Mouse (Mus musculus) kidney, postnatal 10 days (tissue): ENCODE data around the gene Sstr4.
A peak's percentile ranks its signal among the peaks of the same experiment; 100 is the strongest.

Experiments used
- DNase-seq: peaks from one replicate; pipeline ENCODE4 v3.0.0; 2021; ENCODE audit warnings: mixed read lengths

Sstr4 gene

DNA sequence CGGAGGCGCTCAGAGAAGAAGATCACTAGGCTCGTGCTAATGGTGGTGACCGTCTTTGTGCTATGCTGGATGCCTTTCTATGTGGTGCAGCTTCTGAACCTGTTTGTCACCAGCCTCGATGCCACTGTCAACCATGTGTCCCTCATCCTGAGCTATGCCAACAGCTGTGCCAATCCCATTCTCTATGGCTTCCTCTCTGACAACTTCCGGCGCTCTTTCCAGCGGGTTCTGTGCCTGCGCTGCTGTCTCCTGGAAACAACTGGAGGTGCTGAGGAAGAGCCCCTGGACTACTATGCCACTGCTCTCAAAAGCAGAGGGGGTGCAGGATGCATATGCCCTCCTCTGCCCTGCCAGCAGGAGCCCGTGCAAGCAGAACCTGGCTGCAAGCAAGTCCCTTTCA is 1.1 kb downstream of the Sstr4 start:
- DNase-seq: no peak

DNA sequence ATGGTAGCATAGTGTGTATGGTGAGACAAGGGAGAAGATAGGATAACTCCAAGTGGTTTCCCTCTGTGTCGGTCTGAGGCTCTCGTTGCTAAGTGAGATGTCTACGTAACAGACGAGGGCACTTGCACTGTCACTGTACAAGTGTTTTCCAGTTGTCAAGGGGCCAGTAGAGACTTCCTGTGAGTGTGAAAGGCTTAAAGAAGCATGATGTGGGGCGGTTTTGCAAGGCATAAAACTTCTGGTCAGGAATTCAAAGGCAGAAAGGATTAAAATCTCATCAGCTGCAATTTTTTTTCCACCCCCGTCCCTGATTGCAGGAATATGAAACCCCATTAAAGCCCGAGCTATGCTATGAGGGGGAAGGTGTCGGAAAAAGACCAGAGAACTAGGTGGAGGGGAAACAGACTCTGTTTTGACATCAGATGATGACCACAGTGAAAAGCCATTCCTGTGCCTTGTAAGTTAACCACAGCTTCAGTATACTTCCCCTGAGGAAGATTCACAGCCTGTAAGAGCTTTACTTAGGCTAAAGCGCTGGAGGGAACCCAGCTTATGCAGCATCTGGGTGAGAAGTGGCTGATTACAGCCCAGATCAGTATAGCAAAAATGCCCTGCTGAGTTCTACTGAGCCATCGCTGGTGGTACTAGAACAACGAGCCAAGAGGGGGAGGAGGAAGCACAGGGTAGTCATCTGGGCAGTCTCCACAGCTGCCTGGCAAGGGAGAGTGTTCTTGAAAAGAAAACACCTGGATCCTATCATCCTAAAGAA is 2.1 kb downstream of the Sstr4 start:
- DNase-seq: peak; percentile 31

DNA sequence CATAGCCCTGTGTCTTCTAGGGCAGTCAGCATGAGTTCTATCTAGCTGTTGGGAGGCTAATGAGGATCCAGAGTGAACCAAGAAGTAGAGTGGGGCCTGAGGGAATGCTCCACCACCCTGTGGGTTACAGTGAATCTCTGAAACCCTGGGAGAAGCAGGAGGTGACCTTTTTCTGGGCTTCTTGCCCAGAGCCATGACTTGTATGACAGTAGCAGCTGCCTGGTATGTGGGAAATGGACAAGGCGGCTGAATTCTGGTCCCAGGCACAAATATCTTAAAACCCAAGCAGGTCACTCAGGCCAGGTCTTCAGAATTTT is 2.6 kb downstream of the Sstr4 start:
- peak; percentile 72 for DNase-seq

DNA sequence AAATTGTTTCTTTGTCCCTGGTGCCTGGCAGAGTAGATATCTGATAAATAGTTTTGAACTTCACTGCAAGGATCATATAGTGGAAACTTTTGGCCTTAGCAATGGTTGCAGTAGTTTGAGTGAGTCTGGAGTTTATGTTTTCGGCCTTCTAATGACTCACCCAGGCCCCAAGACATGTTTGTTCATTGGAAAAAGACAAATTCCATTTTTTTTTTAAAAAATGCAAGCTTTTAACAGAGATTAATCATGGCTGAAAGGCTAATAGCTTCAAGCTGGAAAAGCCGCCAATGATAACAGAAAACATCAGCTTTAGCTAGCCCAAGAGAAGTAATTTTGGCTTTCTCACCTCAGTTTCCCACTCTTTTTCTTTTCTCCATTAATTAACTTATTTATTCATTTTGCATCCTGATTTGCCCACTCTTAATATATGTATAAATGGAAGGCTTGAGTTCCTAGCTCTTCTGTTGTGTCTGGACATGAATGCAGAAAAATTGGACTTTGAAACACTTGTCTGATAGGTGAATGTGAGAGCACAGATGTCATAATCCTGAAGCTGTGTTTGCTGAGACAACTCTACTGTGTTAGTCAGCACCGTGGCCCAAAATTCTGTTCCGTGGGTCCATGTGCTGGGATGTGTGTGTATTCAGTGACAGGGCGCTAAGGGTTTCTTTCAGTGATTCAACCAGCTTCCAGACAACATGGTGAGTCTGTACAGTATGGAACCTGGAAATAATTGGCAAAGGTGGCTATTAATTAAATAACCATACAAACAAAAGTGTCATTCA is 3.9 kb downstream of the Sstr4 start:
- no peak for DNase-seq

DNA sequence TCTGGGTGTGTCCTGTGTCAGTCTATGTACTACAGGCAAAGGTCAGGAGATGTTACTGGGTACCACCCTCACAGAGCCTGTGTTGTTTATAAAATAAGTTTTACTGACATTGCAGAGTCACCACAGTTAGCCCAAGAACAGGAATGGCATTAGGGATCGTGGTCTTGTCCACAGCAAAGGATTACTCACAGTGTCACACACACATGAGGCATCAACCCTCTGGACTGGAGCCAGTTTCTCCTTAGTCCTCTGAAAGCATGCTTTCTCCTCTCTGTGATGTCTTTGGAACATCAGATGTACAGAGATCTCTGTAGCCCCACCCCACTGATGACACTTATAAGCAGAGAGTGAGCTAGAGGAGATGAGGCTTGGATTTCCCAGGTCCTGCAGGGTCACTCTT is 7.1 kb downstream of the Sstr4 start:
- DNase-seq: no peak

DNA sequence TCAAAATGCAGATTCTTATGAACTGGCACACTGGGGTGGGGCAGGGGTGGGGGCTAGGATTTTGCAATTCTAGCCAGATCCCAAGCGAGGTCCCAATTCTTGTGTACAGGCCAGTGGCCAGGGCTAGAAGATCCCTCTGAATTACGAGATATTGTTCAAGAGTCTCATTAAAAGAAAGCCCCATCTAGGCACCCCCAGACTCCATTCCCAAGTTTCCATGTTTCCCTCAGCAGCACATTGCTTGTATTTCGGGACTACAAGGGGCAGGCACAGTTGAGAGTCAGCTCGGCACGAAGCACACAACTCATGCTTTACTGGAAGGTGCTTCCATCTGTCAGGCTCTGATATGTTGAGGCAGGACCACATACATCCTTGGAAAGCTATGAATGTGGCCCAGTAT is 9.8 kb downstream of the Sstr4 start:
- no peak for DNase-seq

DNA sequence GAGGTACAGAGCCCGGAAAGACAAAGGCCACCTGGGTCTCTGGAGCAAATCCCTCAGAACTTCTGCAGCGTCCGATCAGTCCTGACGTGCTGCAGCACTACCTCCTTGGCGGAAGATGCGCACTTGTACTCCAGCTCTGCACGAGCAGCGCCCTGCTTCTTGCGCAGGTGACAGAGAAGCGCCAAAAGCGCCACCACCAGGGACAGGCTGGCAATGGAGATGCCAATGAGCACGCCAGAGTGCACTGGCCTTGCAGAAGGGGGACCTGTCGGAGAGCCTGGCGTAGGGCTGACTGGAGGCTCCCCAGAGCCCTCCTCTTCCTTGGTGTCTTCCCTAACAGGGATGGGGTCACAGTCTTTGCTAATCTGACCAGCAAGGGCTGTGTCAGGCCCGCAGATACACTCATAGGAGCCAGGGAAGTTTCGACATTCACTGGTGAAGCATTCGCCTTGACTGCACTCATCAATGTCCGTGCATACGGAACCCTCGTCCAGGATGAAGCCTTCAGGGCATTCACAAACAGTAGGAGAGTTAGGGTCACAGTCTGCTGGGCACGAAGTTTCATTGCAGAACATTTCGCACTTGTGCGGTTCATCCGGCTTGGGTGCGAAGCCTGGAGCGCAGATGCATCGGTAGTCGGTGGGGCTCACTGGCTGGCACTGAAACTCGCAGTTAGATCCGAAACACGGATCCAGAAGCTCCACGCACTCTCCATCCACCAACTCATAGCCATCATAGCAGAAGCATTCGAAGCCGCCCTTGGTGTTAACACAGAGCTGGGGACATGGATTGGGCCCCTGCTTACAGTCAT is 11.2 kb downstream of the Sstr4 start:
- DNase-seq: peak; percentile 68

DNA sequence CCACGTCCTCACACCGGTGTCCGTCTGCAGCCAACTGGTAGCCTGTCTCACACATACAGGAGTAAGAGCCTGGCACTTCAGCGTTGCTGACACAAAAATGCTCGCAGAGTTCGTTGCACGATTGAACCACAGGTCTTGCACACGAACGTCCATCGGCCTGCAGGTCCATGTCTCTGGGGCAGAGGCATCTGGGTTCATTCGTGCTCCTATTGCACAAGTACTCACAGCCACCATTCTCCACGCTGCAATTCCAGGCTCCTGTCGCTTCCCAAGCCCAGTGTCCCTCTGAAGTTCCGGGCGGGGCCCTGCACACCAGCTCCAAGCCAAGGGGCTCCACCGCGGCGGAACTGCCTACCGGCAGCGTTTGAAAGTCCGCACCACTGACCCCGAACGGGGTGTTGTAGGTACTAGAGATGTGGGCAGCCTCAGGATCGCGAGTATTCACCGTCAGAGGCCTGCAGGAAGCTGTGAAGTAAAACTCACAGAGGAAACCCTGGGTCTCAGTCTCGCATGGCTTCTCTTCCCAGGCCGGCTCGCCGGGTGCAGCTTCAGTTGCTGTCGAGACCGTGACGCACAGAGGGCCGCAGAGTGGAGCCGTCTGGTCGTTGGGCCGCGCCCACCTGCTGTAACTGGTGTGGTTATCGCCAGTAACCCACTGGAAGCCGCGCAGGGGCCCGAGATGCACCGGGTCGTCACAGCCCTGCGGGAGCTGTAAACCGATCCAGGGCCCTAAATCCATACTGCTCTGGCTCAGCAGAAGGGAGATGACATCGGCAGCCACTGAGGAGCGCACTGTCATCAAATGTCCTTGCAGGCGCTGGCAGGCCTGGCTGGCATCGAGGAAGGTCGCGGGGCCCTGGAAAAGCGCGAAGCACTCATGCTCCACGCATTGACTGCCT is 12.1 kb downstream of the Sstr4 start:
- DNase-seq: peak; percentile 74

DNA sequence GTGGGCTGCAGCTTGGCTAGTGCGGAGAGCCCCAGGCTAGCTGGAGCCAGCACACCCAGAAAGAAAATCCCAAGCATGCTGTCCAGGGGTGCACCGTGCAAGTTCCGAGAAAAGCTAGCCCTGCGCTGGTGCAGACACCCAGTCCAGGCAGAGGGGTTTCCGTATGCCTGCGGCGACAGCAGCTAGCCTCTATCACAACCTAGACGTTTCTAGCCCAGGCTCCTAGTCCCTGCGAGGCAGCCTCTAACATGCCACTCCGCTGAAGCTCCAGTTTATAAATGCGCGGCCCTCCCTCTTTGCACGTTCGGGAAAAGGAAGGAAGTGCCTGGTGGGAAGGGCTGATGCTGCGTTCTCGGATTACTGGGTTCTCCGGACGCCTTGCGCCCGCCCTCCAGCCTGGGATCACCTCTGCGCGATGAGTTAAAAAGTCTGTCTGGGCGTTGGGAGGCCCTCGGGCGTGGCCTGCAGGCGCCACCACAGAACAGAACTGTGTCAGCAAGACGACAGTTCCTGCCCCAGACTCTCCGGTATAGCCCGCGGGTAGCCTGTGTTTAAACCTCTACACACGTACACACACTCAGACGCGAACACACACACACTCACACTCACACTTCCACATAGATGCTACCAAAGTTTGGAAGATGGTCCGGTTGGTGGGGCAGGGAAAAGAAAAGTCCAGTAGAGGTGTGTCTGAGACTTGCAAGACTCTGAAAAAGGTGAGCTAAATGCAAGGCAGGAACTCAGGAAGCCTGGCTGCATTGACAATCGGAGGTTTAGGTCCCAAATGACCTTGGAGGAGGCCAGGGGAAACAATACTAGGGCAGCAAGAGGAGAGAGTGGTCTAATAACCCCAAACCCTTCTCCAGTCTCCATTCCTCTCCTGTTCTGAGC is 13.0 kb downstream of the Sstr4 start, which contains the start of gene Thbd:
Gene Thbd, minus strand, starts transcription at position 319 of the 891 bp plus-strand sequence.
- peak; percentile 87 for DNase-seq

DNA sequence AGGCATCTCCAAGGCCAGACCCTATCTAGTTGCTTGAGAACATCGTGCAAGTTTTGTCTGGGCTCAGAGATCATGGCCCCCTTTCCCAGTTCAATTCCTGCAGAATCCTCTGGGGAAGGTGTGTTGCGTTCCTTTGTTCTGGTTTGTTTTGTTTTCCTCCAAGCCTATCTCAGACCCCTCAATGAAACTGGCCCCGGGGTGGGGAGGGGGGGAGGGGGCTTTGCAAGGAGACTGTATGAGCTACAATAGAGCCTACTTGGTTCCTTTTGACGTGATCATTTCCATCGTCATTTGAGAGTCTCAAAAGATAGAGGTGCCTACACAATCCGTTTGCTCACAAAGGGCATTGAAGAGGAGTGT is 13.6 kb downstream of the Sstr4 start:
- no peak for DNase-seq

DNA sequence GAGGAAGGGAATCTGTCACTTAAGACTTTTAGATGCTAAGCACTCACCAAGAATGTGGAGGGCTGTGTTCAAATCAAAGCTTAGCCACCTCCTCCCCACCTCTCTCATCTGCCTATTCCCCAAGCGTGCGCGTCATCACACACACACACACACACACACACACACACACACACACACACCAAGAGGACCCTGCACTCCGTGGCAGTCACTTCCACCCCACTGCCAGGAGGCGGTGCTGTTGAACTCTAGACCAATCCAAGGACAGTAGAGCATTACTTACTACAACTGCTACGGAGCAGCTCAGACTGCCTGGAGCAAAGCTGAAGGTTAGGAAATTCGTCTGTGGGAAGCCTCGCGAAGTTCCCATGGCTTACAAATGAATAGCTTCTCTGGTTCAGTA is 14.0 kb downstream of the Sstr4 start:
- DNase-seq: peak; percentile 90

DNA sequence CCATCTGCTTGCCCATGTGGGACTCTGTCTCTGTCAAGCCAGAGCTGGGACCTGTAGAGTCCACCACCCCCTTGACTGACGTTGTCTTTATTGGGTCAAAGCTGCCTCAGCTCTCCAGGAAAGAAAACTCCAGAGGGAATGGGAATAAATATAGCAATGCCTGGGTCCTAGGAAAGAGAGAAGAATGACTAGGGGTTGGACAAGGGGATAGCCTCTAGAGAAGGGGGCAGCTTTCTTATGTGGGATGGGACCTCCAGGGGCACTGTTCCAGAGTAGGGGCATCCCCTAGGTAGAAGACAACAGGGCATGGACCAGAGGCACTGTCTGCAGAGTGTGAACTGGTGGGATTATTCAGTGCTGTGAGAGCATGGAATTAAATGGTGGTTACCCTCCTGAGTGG is 14.7 kb downstream of the Sstr4 start:
- no peak for DNase-seq

DNA sequence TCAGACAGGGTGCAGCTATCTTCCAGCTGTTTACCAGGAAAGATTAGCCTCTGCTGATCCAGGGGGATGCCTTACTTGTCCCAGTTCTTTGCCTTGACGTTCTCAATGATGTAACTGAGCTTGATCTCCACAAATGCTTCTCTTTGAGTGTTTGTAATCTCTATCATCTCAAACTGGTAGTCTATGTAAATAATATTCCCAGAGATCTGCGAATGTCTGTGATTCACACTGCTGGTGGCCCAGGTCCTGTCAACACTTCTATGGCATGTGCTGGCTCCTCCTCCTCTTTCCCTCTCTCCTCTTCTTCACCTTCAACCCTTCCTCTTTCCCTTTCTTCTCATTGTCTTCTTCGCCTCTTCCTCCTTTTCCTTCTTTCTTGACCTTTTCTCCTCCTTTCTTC is 24.0 kb downstream of the Sstr4 start:
- DNase-seq: no peak

DNA sequence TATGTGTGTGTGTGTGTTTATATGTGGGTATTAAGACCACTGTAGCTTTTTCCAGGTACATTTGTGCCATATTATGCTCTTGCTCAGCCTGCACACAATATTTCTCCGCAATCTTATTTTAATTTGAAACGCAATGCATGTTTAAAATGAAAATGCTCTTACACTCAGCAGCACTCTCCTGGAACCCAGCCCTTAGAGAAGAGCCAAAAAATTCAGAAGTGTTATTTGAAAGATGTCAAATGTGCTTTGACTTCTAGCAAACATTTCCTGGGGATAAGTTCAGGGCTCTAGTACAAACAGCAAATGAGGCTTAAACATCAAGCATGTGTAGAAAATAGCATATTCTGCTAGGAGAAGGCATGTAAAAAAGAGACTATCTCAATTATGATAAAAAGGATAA is 24.6 kb downstream of the Sstr4 start:
- DNase-seq: no peak

DNA sequence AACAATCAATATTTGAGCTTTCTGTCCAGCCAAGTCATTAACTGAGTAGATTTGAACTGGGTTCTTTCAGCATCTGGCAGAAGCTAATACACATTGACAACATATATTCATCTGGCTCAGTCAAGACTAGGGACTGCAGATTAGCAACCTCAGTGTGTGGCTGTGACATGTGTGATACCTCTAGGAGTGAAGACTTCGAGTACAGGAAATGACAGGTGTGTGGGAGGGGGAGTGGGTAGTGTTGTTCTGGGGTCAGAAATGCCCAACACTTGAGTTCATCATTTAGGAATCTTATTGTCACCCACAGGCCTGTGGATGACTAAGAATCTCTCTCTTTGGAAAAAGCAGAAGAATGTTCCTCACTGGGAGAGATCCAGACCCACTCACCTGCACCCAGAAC is 26.0 kb downstream of the Sstr4 start:
- no peak for DNase-seq

DNA sequence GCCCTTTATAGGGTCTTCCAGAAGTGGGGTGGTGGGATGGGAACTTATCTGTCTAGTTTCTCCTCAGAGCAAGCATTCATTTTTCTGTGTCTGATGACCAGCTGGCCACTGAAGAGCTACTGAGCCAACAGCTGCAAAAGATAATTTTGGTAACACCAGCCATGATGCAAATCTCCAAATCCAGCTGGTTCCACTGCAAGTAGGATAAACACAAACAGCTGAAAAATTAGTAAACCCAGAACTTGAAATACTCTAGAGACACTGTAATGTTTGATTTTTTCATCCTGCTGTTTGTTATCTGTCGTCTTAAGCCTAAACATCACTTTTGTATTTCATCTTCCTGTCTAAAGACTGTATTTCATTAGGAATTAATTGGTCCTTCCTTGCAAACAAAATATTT is 26.6 kb downstream of the Sstr4 start:
- DNase-seq: peak; percentile 44

DNA sequence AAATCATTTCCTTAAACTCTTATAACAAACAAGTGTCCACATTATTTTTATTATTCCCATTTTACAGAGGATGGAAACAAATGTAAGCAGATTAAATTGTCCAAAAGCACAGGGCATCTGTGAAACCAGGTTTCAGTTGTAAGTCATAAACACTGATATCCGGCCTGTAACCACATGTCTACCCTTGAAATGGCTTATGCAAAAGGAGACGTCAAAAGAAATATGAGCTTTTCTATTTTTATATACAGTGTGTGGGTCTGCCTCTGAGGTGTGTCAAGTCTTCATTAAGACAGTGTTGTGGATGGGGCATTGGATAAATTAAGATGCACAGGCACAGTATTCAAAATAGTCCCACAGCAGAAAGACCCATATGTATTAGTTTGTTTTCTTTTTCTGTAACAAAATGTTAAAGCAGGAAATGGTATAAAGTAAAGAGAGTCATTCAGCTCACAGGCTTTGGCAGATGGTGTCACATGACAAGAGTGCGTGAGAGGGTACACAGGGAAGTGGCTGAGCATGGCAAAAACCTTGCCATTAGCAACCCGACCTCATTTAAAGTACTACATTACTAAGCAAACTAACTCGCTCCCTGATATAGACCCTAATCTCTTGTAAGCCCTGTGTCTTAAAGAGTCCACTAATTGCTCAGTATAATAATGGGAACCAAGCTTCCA is 30.7 kb downstream of the Sstr4 start:
- no peak for DNase-seq

DNA sequence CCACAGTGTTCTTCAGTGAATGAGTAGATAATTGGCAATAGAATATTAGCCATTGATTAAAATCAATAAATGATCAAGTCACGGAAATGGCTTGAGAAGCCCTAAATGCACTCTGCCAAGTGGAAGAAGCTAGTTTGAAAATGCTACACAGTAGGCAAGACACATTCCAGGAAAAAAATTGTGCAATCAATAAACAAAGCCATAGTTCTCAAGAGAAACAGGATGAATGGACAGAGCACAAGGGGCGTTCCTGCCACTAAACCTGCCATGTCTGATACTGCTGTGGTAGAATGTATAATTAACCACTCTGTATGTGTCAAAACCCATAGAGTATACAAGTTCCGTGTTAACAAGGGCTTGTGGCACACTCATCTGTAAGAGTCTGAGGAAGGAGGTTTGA is 32.4 kb downstream of the Sstr4 start:
- no peak for DNase-seq

DNA sequence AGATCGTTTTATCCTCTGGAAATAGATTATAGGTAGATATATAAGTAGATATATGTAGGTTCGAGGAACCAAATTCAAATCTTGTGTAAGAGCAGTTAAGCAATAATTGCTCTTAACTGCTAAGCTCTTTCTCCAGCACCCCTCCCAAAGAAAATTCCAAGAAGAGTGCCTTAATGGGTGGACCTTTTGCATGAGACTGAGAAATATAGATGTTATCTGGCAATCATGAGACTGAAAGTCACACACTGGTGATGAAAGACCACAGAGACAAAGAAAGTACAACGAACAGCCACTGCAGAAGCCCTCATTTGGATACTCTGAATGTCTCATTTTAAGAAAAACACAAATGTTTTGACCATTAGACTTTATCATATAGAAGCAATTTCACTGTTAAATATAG is 33.4 kb downstream of the Sstr4 start:
- no peak for DNase-seq

DNA sequence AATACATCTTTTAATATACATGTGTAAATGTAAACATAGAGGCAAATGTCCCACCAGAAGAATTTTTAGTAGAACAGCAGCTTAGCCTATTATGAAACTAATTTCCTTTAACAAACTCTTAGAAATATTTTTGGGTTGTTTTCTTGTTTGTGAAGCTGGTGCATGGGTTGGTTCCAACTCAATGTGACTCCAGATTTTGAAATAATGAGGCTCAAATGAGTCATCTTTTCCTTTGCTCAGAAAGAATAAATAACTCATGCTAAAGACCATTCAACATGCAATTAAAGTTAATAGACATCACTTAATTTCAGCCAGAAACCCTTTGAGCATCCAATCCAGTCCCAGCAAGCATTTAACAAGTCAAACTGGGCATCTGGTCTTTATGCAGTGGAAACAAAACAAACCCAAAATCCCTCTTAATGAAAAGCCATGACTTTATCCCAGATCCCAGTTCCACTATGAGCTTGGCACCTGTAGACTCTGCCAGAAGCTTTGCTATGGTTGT is 33.9 kb downstream of the Sstr4 start:
- DNase-seq: no peak

DNA sequence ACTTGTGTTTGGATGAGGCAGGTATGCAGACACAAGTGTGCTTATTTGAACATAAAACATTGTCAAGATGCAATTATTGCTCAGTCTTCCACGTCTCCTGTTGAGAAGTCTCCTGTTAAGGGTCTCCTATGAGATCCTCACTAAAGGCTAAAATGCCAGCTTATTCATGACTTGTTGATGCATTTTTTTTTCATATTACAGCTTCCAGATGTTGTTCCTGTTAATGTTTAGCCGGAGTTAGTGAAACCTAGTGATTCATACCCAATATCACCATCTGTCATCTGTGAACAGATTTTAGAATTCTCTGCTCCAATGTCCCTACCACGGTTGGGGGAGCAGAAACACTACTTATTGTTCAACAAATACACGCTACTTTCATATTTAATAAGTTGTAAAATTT is 35.8 kb downstream of the Sstr4 start:
- no peak for DNase-seq
